Mouse (Mus musculus): ENCODE measurements around the gene Syt5. TPM values are rescaled to one million over a fixed set of nuclear protein-coding genes. Genes with fewer than 3 reads are reported as not detected.
"Not testable (repeated sequence)": the region's sequence is repeated elsewhere in the genome, so short reads cannot be mapped to it uniquely, and the experiment has no call there.

The Syt5 gene
- total RNA-seq (2022): under 1 TPM in 1 of 4 experiments, not detected in 3; 0.15 TPM

- DNase-seq (ENCODE audit: low spot score in 2 of 2): no peak
Measured at GRCm38 (mm10) chr7:4547221-4547641, at the start of gene Syt5. Gene Syt5, minus strand, starts transcription at chr7:4547541.

GRCm38 (mm10) chr7:4597046-4597445 is 49.7 kb upstream of the Syt5 start:
- not testable (repeated sequence) for DNase-seq (ENCODE audit: low spot score in 2 of 2)

GRCm38 (mm10) chr7:4581481-4581880 is 34.1 kb upstream of the Syt5 start:
- not testable (repeated sequence) for DNase-seq (ENCODE audit: low spot score in 2 of 2)

GRCm38 (mm10) chr7:4572361-4572760 is 25.0 kb upstream of the Syt5 start:
- not testable (repeated sequence) for DNase-seq (ENCODE audit: low spot score in 2 of 2)

- no peak for DNase-seq (ENCODE audit: low spot score in 2 of 2)
Measured at GRCm38 (mm10) chr7:4562660-4563059, 15.3 kb upstream of the Syt5 start.

- DNase-seq (ENCODE audit: low spot score in 2 of 2): no peak
Measured at GRCm38 (mm10) chr7:4557167-4557560, 9.8 kb upstream of the Syt5 start.

- peak in 1 of 2 experiments; percentile 17 for DNase-seq (ENCODE audit: low spot score in 2 of 2)
Measured at GRCm38 (mm10) chr7:4556256-4557166, 9.2 kb upstream of the Syt5 start.

GRCm38 (mm10) chr7:4546591-4547131 is 680 bp downstream of the Syt5 start:
- no peak for DNase-seq (ENCODE audit: low spot score in 2 of 2)

GRCm38 (mm10) chr7:4546050-4546449 is 1.3 kb downstream of the Syt5 start:
- DNase-seq (ENCODE audit: low spot score in 2 of 2): no peak

- no peak for DNase-seq (ENCODE audit: low spot score in 2 of 2)
Measured at GRCm38 (mm10) chr7:4542013-4542412, 5.3 kb downstream of the Syt5 start.

GRCm38 (mm10) chr7:4541344-4541743 is 6.0 kb downstream of the Syt5 start:
- no peak for DNase-seq (ENCODE audit: low spot score in 2 of 2)

- DNase-seq (ENCODE audit: low spot score in 2 of 2): no peak
Measured at GRCm38 (mm10) chr7:4539019-4539418, 8.3 kb downstream of the Syt5 start.

GRCm38 (mm10) chr7:4537181-4537580 is 10.2 kb downstream of the Syt5 start:
- DNase-seq (ENCODE audit: low spot score in 2 of 2): no peak

GRCm38 (mm10) chr7:4536369-4536768 is 11.0 kb downstream of the Syt5 start:
- DNase-seq (ENCODE audit: low spot score in 2 of 2): no peak

GRCm38 (mm10) chr7:4532005-4532729 is 15.2 kb downstream of the Syt5 start, which contains the start of gene Dnaaf3:
Gene Dnaaf3, minus strand, starts transcription at chr7:4532453.
- peak in 1 of 2 experiments; percentile 36 for DNase-seq (ENCODE audit: low spot score in 2 of 2)

- DNase-seq (ENCODE audit: low spot score in 2 of 2): not testable (repeated sequence)
Measured at GRCm38 (mm10) chr7:4530166-4530565, 17.2 kb downstream of the Syt5 start.

- no peak for DNase-seq (ENCODE audit: low spot score in 2 of 2)
Measured at GRCm38 (mm10) chr7:4527302-4527689, 20.0 kb downstream of the Syt5 start.

GRCm38 (mm10) chr7:4526341-4527301 is 20.7 kb downstream of the Syt5 start:
- peak; percentile 37 to 56 for DNase-seq (ENCODE audit: low spot score in 2 of 2)

- DNase-seq (ENCODE audit: low spot score in 2 of 2): not testable (repeated sequence)
Measured at GRCm38 (mm10) chr7:4524212-4524922, 23.0 kb downstream of the Syt5 start, which contains the start of gene Tnni3. Gene Tnni3, minus strand, starts transcription at chr7:4524229.
